Mouse (Mus musculus): Measurements from ENCODE around the gene Dtd1.

DNA sequence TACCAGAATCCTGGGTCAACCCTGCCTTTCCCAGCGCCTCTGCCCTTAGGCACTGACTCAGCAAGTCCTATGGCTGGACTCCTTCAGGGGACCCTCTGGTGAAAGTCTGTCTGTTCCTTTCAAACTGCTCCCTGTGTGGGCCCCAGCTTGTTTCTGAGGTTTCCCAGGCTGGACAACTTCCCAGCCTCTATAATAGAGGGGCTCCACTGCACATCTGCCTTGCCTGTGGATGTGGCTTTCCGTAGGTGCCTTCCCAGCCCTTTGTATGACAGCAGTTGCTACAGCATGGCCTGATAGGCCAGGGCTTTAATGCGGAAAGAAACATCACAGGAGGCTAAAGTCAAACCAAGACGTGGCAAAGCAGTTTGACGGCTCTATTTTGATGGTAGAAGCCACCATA, 119.6 kb downstream of the Dtd1 start:
- no peak for TF ChIP-seq CTCF (IDR thresholded peaks at IDR 0.05; ENCODE audit: low read depth, low read length)
- TF ChIP-seq GATA1 (IDR thresholded peaks at IDR 0.05; ENCODE audit: borderline replicate concordance, low read length): no peak

All from G1E (cell line).